Mouse (Mus musculus): ENCODE measurements around the gene Stau1. TPM values are rescaled to one million over a fixed set of nuclear protein-coding genes. Genes with fewer than 3 reads are reported as not detected.

Stau1 gene
- polyA plus RNA-seq, 1 experiment from 2014 or later, result 74.7 TPM

GRCm38 (mm10) chr2:166933943-166934342, 62.2 kb downstream of the Stau1 start:
- ATAC-seq (ENCODE audit: low read depth) (no peak), DNase-seq (ENCODE audit: low spot score) (no peak)
- H3K4me1 ChIP-seq (ENCODE audit: control insufficient read depth, insufficient read depth, low read length), result no peaks in the 10 kb centered on the region
- H3K4me2 ChIP-seq (ENCODE audit: low read depth, low read length), result no peak overlapping the region
- WGBS, result 94% methylated on average over 6 of the region's 6 CpGs
- H3K9me3 ChIP-seq (ENCODE audit: control insufficient read depth, low read length), result no peaks in the 10 kb centered on the region
- H3K4me3 ChIP-seq (ENCODE audit: low read depth, low read length), result no peak overlapping the region
- H3K36me3 ChIP-seq (ENCODE audit: control insufficient read depth, insufficient read depth, low read length), result peaks cover 95% of the 10 kb centered on the region
- no peaks in the 10 kb centered on the region for H3K27me3 ChIP-seq (replicated peaks; ENCODE audit: control insufficient read depth, insufficient read depth, low read length)
- H3K9ac ChIP-seq (ENCODE audit: low read depth, low read length), result no peak overlapping the region
- H3K27ac ChIP-seq (replicated peaks; ENCODE audit: low read depth, low read length), result no peak overlapping the region

GRCm38 (mm10) chr2:166923971-166924370, 72.1 kb downstream of the Stau1 start:
- Histone ChIP-seq H3K4me1 (ENCODE audit: control insufficient read depth, insufficient read depth, low read length) (no peaks in the 10 kb centered on the region), H3K27ac (replicated peaks; ENCODE audit: low read depth, low read length) (no peak overlapping the region), H3K36me3 (ENCODE audit: control insufficient read depth, insufficient read depth, low read length) (peaks cover 90% of the 10 kb centered on the region), H3K4me3 (ENCODE audit: low read depth, low read length) (no peak overlapping the region), H3K27me3 (replicated peaks; ENCODE audit: control insufficient read depth, insufficient read depth, low read length) (no peaks in the 10 kb centered on the region), H3K9me3 (ENCODE audit: control insufficient read depth, low read length) (no peaks in the 10 kb centered on the region), H3K9ac (ENCODE audit: low read depth, low read length) (no peak overlapping the region), H3K4me2 (ENCODE audit: low read depth, low read length) (no peak overlapping the region)
- DNase-seq (ENCODE audit: low spot score) (no peak), ATAC-seq (ENCODE audit: low read depth) (no peak)
- WGBS, result 85% methylated on average over 2 of the region's 2 CpGs

- Histone ChIP-seq H3K36me3 (ENCODE audit: control insufficient read depth, insufficient read depth, low read length) (peaks cover 4% of the 10 kb centered on the region; the same call in 1 of the 2 replicates), H3K9ac (ENCODE audit: low read depth, low read length) (no peak overlapping the region), H3K9me3 (ENCODE audit: control insufficient read depth, low read length) (no peaks in the 10 kb centered on the region), H3K4me2 (ENCODE audit: low read depth, low read length) (no peak overlapping the region), H3K4me3 (ENCODE audit: low read depth, low read length) (no peak overlapping the region), H3K27me3 (replicated peaks; ENCODE audit: control insufficient read depth, insufficient read depth, low read length) (no peaks in the 10 kb centered on the region), H3K4me1 (ENCODE audit: control insufficient read depth, insufficient read depth, low read length) (peaks cover 7% of the 10 kb centered on the region), H3K27ac (replicated peaks; ENCODE audit: low read depth, low read length) (no peak overlapping the region)
- no peak for DNase-seq (ENCODE audit: low spot score)
- ATAC-seq (ENCODE audit: low read depth), result no peak
- 91% methylated on average over 8 of the region's 8 CpGs for WGBS
These were observed 85.6 kb downstream of the Stau1 start for GRCm38 (mm10) chr2:166910536-166910935.

GRCm38 (mm10) chr2:166909729-166910128, 86.4 kb downstream of the Stau1 start:
- ATAC-seq (ENCODE audit: low read depth) (no peak), DNase-seq (ENCODE audit: low spot score) (no peak)
- Histone ChIP-seq H3K4me3 (ENCODE audit: low read depth, low read length) (no peak overlapping the region), H3K4me2 (ENCODE audit: low read depth, low read length) (no peak overlapping the region), H3K9me3 (ENCODE audit: control insufficient read depth, low read length) (no peaks in the 10 kb centered on the region), H3K9ac (ENCODE audit: low read depth, low read length) (no peak overlapping the region), H3K27me3 (replicated peaks; ENCODE audit: control insufficient read depth, insufficient read depth, low read length) (no peaks in the 10 kb centered on the region), H3K4me1 (ENCODE audit: control insufficient read depth, insufficient read depth, low read length) (peaks cover 7% of the 10 kb centered on the region), H3K27ac (replicated peaks; ENCODE audit: low read depth, low read length) (no peak overlapping the region), H3K36me3 (ENCODE audit: control insufficient read depth, insufficient read depth, low read length) (peaks cover 4% of the 10 kb centered on the region; the same call in 1 of the 2 replicates)
- 91% methylated on average over 3 of the region's 3 CpGs for whole genome bisulfite sequencing

GRCm38 (mm10) chr2:166906523-166907182, 89.4 kb downstream of the Stau1 start:
- peak; percentile 20 for ATAC-seq (ENCODE audit: low read depth)
- DNase-seq (ENCODE audit: low spot score), result no peak
- Histone ChIP-seq H3K4me1 (ENCODE audit: control insufficient read depth, insufficient read depth, low read length) (peaks cover 7% of the 10 kb centered on the region), H3K9me3 (ENCODE audit: control insufficient read depth, low read length) (no peaks in the 10 kb centered on the region), H3K27ac (replicated peaks; ENCODE audit: low read depth, low read length) (peak overlapping the region; percentile 98), H3K27me3 (replicated peaks; ENCODE audit: control insufficient read depth, insufficient read depth, low read length) (no peaks in the 10 kb centered on the region), H3K9ac (ENCODE audit: low read depth, low read length) (peak overlapping the region; percentile 90), H3K4me2 (ENCODE audit: low read depth, low read length) (peak overlapping the region; percentile 70), H3K4me3 (ENCODE audit: low read depth, low read length) (peak overlapping the region; percentile 58), H3K36me3 (ENCODE audit: control insufficient read depth, insufficient read depth, low read length) (peaks cover 4% of the 10 kb centered on the region; the same call in 1 of the 2 replicates)
- WGBS, result under 1% methylated on average over 23 of the region's 28 CpGs

GRCm38 (mm10) chr2:166905711-166906522, 90.2 kb downstream of the Stau1 start, which contains the start of gene Cse1l:
Gene Cse1l, plus strand, starts transcription at chr2:166906040.
- Histone ChIP-seq H3K9me3 (ENCODE audit: control insufficient read depth, low read length) (no peaks in the 10 kb centered on the region), H3K36me3 (ENCODE audit: control insufficient read depth, insufficient read depth, low read length) (peaks cover 4% of the 10 kb centered on the region; the same call in 1 of the 2 replicates), H3K4me3 (ENCODE audit: low read depth, low read length) (peak within 1 kb of the TSS; percentile 58), H3K27me3 (replicated peaks; ENCODE audit: control insufficient read depth, insufficient read depth, low read length) (no peaks in the 10 kb centered on the region), H3K4me2 (ENCODE audit: low read depth, low read length) (peak within 1 kb of the TSS; percentile 70), H3K9ac (ENCODE audit: low read depth, low read length) (peak within 1 kb of the TSS; percentile 90), H3K4me1 (ENCODE audit: control insufficient read depth, insufficient read depth, low read length) (peaks cover 7% of the 10 kb centered on the region), H3K27ac (replicated peaks; ENCODE audit: low read depth, low read length) (peak within 1 kb of the TSS; percentile 98)
- DNase-seq (ENCODE audit: low spot score), result peak; percentile 99
- 0% methylated on average over 21 of the region's 80 CpGs for WGBS
- ATAC-seq (ENCODE audit: low read depth), result peak; percentile 98

- Histone ChIP-seq H3K9me3 (ENCODE audit: control insufficient read depth, low read length) (no peaks in the 10 kb centered on the region), H3K4me1 (ENCODE audit: control insufficient read depth, insufficient read depth, low read length) (peaks cover 7% of the 10 kb centered on the region), H3K4me2 (ENCODE audit: low read depth, low read length) (no peak overlapping the region), H3K27ac (replicated peaks; ENCODE audit: low read depth, low read length) (no peak overlapping the region), H3K9ac (ENCODE audit: low read depth, low read length) (no peak overlapping the region), H3K27me3 (replicated peaks; ENCODE audit: control insufficient read depth, insufficient read depth, low read length) (no peaks in the 10 kb centered on the region), H3K36me3 (ENCODE audit: control insufficient read depth, insufficient read depth, low read length) (no peaks in the 10 kb centered on the region), H3K4me3 (ENCODE audit: low read depth, low read length) (no peak overlapping the region)
- ATAC-seq (ENCODE audit: low read depth) (no peak), DNase-seq (ENCODE audit: low spot score) (no peak)
- 93% methylated on average over 6 of the region's 6 CpGs for WGBS
These were observed 92.3 kb downstream of the Stau1 start for GRCm38 (mm10) chr2:166903719-166904282.

GRCm38 (mm10) chr2:166900792-166901505, 95.2 kb downstream of the Stau1 start:
- ATAC-seq (ENCODE audit: low read depth), result no peak
- H3K4me1 ChIP-seq (ENCODE audit: control insufficient read depth, insufficient read depth, low read length), result no peaks in the 10 kb centered on the region
- H3K27ac ChIP-seq (replicated peaks; ENCODE audit: low read depth, low read length), result no peak overlapping the region
- no peak overlapping the region for H3K4me3 ChIP-seq (ENCODE audit: low read depth, low read length)
- no peak overlapping the region for H3K9ac ChIP-seq (ENCODE audit: low read depth, low read length)
- WGBS, result 89% methylated on average over 8 of the region's 8 CpGs
- no peak overlapping the region for H3K4me2 ChIP-seq (ENCODE audit: low read depth, low read length)
- DNase-seq (ENCODE audit: low spot score), result no peak
- H3K9me3 ChIP-seq (ENCODE audit: control insufficient read depth, low read length), result no peaks in the 10 kb centered on the region
- no peaks in the 10 kb centered on the region for H3K36me3 ChIP-seq (ENCODE audit: control insufficient read depth, insufficient read depth, low read length)
- H3K27me3 ChIP-seq (replicated peaks; ENCODE audit: control insufficient read depth, insufficient read depth, low read length), result no peaks in the 10 kb centered on the region
